Mouse (Mus musculus) macrophage (primary cell): ENCODE data around the gene Cd63. TPM values are rescaled to one million over a fixed set of nuclear protein-coding genes. Genes with fewer than 3 reads are reported as not detected.

Experiments used
- H3K27ac ChIP-seq: fragments of 350-480 bp; formaldehyde crosslinking; 2 replicates; pipeline ENCODE4 v1.9.0; 2021
- H3K36me3 ChIP-seq: fragments of 350-480 bp; formaldehyde crosslinking; 2 replicates; pipeline ENCODE4 v1.9.0; 2021; ENCODE audit errors: inconsistent target
- H3K4me3 ChIP-seq: fragments of 350-480 bp; formaldehyde crosslinking; 2 replicates; pipeline ENCODE4 v1.9.0; 2021; ENCODE audit errors: inconsistent target
- H3K79me2 ChIP-seq: fragments of 350-480 bp; formaldehyde crosslinking; 2 replicates; pipeline ENCODE4 v1.9.0; 2021; ENCODE audit errors: inconsistent target
- WGBS: methylation state at CpG from one replicate; pipeline ENCODE4 v1.1.7; 2026; ENCODE audit warnings: inconsistent platforms; ENCODE audit not compliant: missing documents; 5-methylcytosine and 5-hydroxymethylcytosine counted together
- polyA plus RNA-seq: library from polyadenylated mRNA; stranded (reverse); fragments of 250-400 nt; gene quantifications from 3 replicates; pipeline ENCODE4 v1.2.4, GENCODE M21; 2018; ENCODE audit warnings: inconsistent platforms

The Cd63 gene
- polyA plus RNA-seq, 1 experiment from 2014 or later: 1,611 TPM

- Histone ChIP-seq H3K4me3 (no peak overlapping the region), H3K36me3 (no peaks in the 10 kb centered on the region), H3K79me2 (no peaks in the 10 kb centered on the region), H3K27ac (no peak overlapping the region)
- WGBS: 92% methylated on average over 7 of the region's 7 CpGs
Measured at GRCm38 (mm10) chr10:128929638-128930378, 29.0 kb downstream of the Cd63 start.

GRCm38 (mm10) chr10:128931441-128931840 is 30.7 kb downstream of the Cd63 start:
- H3K79me2 ChIP-seq: no peaks in the 10 kb centered on the region
- no peaks in the 10 kb centered on the region for H3K36me3 ChIP-seq
- WGBS: 45% methylated on average over 2 of the region's 2 CpGs
- no peak overlapping the region for H3K27ac ChIP-seq
- no peak overlapping the region for H3K4me3 ChIP-seq

GRCm38 (mm10) chr10:128933574-128933973 is 32.8 kb downstream of the Cd63 start, which contains the start of gene Itga7:
Gene Itga7, plus strand, starts transcription at chr10:128933818.
- no peak within 1 kb of the TSS for H3K27ac ChIP-seq
- H3K4me3 ChIP-seq: no peak within 1 kb of the TSS
- no peaks in the 10 kb centered on the region for H3K79me2 ChIP-seq
- WGBS: 5% methylated on average over 25 of the region's 26 CpGs
- H3K36me3 ChIP-seq: no peaks in the 10 kb centered on the region

- no peaks in the 10 kb centered on the region for H3K79me2 ChIP-seq
- no peak overlapping the region for H3K4me3 ChIP-seq
- no peak overlapping the region for H3K27ac ChIP-seq
- 10% methylated on average over 21 of the region's 21 CpGs for WGBS
- H3K36me3 ChIP-seq: no peaks in the 10 kb centered on the region
Measured at GRCm38 (mm10) chr10:128933976-128934721, 33.4 kb downstream of the Cd63 start.

GRCm38 (mm10) chr10:128934997-128935787 is 34.4 kb downstream of the Cd63 start:
- no peaks in the 10 kb centered on the region for H3K36me3 ChIP-seq
- no peak overlapping the region for H3K4me3 ChIP-seq
- WGBS: 83% methylated on average over 7 of the region's 7 CpGs
- no peak overlapping the region for H3K27ac ChIP-seq
- no peaks in the 10 kb centered on the region for H3K79me2 ChIP-seq

GRCm38 (mm10) chr10:128935826-128936440 is 35.1 kb downstream of the Cd63 start:
- 82% methylated on average over 8 of the region's 8 CpGs for WGBS
- H3K36me3 ChIP-seq: no peaks in the 10 kb centered on the region
- no peak overlapping the region for H3K4me3 ChIP-seq

GRCm38 (mm10) chr10:128937756-128938390 is 37.1 kb downstream of the Cd63 start:
- WGBS: 80% methylated on average over 12 of the region's 12 CpGs
- H3K27ac ChIP-seq: no peak overlapping the region
- H3K79me2 ChIP-seq: no peaks in the 10 kb centered on the region
- H3K4me3 ChIP-seq: no peak overlapping the region
- H3K36me3 ChIP-seq: no peaks in the 10 kb centered on the region

More at GRCm38 (mm10) chr10:128935826-128936440, 35.1 kb downstream of the Cd63 start:
- no peak overlapping the region for H3K27ac ChIP-seq
- no peaks in the 10 kb centered on the region for H3K79me2 ChIP-seq

GRCm38 (mm10) chr10:128938457-128938856 is 37.7 kb downstream of the Cd63 start:
- 84% methylated on average over 9 of the region's 9 CpGs for WGBS
- no peaks in the 10 kb centered on the region for H3K79me2 ChIP-seq
- H3K4me3 ChIP-seq: no peak overlapping the region
- no peaks in the 10 kb centered on the region for H3K36me3 ChIP-seq
- H3K27ac ChIP-seq: no peak overlapping the region

GRCm38 (mm10) chr10:128938974-128939373 is 38.2 kb downstream of the Cd63 start:
- Histone ChIP-seq H3K4me3 (no peak overlapping the region), H3K36me3 (no peaks in the 10 kb centered on the region), H3K79me2 (no peaks in the 10 kb centered on the region), H3K27ac (no peak overlapping the region)
- WGBS: 81% methylated on average over 5 of the region's 5 CpGs

- Histone ChIP-seq H3K4me3 (no peak overlapping the region), H3K79me2 (no peaks in the 10 kb centered on the region), H3K27ac (no peak overlapping the region), H3K36me3 (no peaks in the 10 kb centered on the region)
- 85% methylated on average over 10 of the region's 10 CpGs for WGBS
Measured at GRCm38 (mm10) chr10:128940475-128941061, 39.8 kb downstream of the Cd63 start.

- H3K36me3 ChIP-seq: no peaks in the 10 kb centered on the region
- H3K79me2 ChIP-seq: no peaks in the 10 kb centered on the region
- no peak overlapping the region for H3K4me3 ChIP-seq
- H3K27ac ChIP-seq: no peak overlapping the region
- WGBS: 27% methylated on average over 3 of the region's 3 CpGs
Measured at GRCm38 (mm10) chr10:128945675-128946074, 44.9 kb downstream of the Cd63 start.

GRCm38 (mm10) chr10:128947496-128947895 is 46.7 kb downstream of the Cd63 start:
- no peaks in the 10 kb centered on the region for H3K36me3 ChIP-seq
- no peak overlapping the region for H3K4me3 ChIP-seq
- no peaks in the 10 kb centered on the region for H3K79me2 ChIP-seq
- WGBS: 83% methylated on average over 4 of the region's 4 CpGs
- H3K27ac ChIP-seq: no peak overlapping the region

- no peaks in the 10 kb centered on the region for H3K36me3 ChIP-seq
- 73% methylated on average over 16 of the region's 16 CpGs for WGBS
- no peak overlapping the region for H3K27ac ChIP-seq
- no peak overlapping the region for H3K4me3 ChIP-seq
- no peaks in the 10 kb centered on the region for H3K79me2 ChIP-seq
Measured at GRCm38 (mm10) chr10:128950208-128950887, 49.6 kb downstream of the Cd63 start.
